Mouse (Mus musculus) heart, embryonic 15.5 days (tissue): ENCODE measurements around the gene Dlk2. TPM values are rescaled to one million over a fixed set of nuclear protein-coding genes. Genes with fewer than 3 reads are reported as not detected.

Experiments used
- ATAC-seq: fragments of 200-750 bp; cut with Nextera tagmentation; replicated peaks from 2 replicates; pipeline ENCODE4 v1.8.0; 2017; ENCODE audit warnings: low read depth, moderate TSS enrichment; ENCODE audit not compliant: insufficient number of reproducible peaks, insufficient read depth, low FRiP score
- H3K27ac ChIP-seq: fragments of 300-500 bp; sonication (generic); 2 replicates; pipeline ENCODE4 v1.5.1; 2015; ENCODE audit warnings: mild to moderate bottlenecking, inconsistent platforms
- H3K27me3 ChIP-seq: fragments of 300-500 bp; sonication (generic); 2 replicates; pipeline ENCODE4 v1.6.1; 2015; ENCODE audit warnings: inconsistent platforms
- H3K36me3 ChIP-seq: fragments of 300-500 bp; sonication (generic); 2 replicates; pipeline ENCODE4 v1.6.1; 2015; ENCODE audit warnings: mild to moderate bottlenecking, inconsistent platforms
- H3K4me1 ChIP-seq: fragments of 300-500 bp; sonication (generic); replicated peaks from 2 replicates; pipeline ENCODE4 v1.6.1; 2015; ENCODE audit warnings: inconsistent platforms
- H3K4me2 ChIP-seq: fragments of 300-500 bp; sonication (generic); 2 replicates; pipeline ENCODE4 v1.6.1; 2015; ENCODE audit warnings: inconsistent platforms, mild to moderate bottlenecking, moderate library complexity
- H3K4me3 ChIP-seq: fragments of 300-500 bp; sonication (generic); 2 replicates; pipeline ENCODE4 v1.5.1; 2015; ENCODE audit warnings: mild to moderate bottlenecking, inconsistent platforms
- H3K9ac ChIP-seq: fragments of 300-500 bp; sonication (generic); 2 replicates; pipeline ENCODE4 v1.6.1; 2015; ENCODE audit warnings: mild to moderate bottlenecking, inconsistent platforms
- H3K9me3 ChIP-seq: fragments of 300-500 bp; sonication (generic); replicated peaks from 2 replicates; pipeline ENCODE4 v1.6.1; 2016; ENCODE audit warnings: inconsistent platforms
- WGBS: fragments of 180-500 bp; shearing (Covaris S2); methylation state at CpG from one replicate; pipeline ENCODE4 v1.1.7; 2015; ENCODE audit warnings: mixed read lengths; 5-methylcytosine and 5-hydroxymethylcytosine counted together
- polyA plus RNA-seq: library from polyadenylated mRNA; unstranded; fragments of >200 nt; fragmentation: Nextera tagmentation; extraction: Ambion mirVana; gene quantifications from 2 replicates; pipeline ENCODE4 v1.2.1, GENCODE M21; 2015

The Dlk2 gene
- polyA plus RNA-seq, 1 experiment from 2014 or later = 0.49 TPM

DNA sequence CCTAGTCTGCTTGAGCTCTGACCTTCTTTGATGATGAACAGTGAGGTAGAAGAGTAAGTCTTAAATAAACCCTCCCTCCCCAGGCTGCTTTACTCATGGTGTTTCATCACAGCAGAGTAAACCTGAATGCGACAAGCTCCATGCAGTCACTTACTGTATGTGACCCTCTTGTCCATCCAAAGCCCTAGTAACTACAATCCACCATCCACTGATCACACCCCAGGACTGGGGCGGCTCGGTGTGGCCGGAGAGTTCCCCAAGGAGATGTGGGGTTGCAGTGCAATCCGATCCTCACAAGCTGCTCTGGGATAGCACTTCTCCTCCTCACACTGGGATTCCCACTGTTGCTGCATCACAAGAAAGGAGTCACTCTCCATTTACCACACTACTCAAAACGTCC, 22.8 kb upstream of the Dlk2 start:
- Histone ChIP-seq H3K4me2 (no peak overlapping the region), H3K4me3 (no peak overlapping the region), H3K9me3 (no peaks in the 10 kb centered on the region), H3K27me3 (no peaks in the 10 kb centered on the region), H3K27ac (peak overlapping the region; percentile 73), H3K4me1 (peaks cover 46% of the 10 kb centered on the region), H3K36me3 (peaks cover 29% of the 10 kb centered on the region), H3K9ac (0 out of 2 replicates have a peak overlapping the region, but pooled peaks have one; percentile 15)
- WGBS = 70% methylated on average over 6 of the region's 6 CpGs
- no peak for ATAC-seq

GRCm38 (mm10) chr17:46275034-46275433, 22.2 kb upstream of the Dlk2 start:
- Histone ChIP-seq H3K4me1 (peaks cover 41% of the 10 kb centered on the region), H3K4me2 (no peak overlapping the region), H3K9me3 (no peaks in the 10 kb centered on the region), H3K9ac (no peak overlapping the region), H3K27me3 (no peaks in the 10 kb centered on the region), H3K36me3 (peaks cover 34% of the 10 kb centered on the region), H3K4me3 (no peak overlapping the region), H3K27ac (no peak overlapping the region)
- WGBS = 85% methylated on average over 6 of the region's 6 CpGs
- no peak for ATAC-seq

- H3K27ac ChIP-seq = no peak overlapping the region
- 59% methylated on average over 10 of the region's 10 CpGs for WGBS
- H3K4me2 ChIP-seq = no peak overlapping the region
- no peaks in the 10 kb centered on the region for H3K9me3 ChIP-seq
- ATAC-seq = no peak
- no peak overlapping the region for H3K9ac ChIP-seq
- no peak overlapping the region for H3K4me3 ChIP-seq
- H3K36me3 ChIP-seq = peaks cover 36% of the 10 kb centered on the region
- no peaks in the 10 kb centered on the region for H3K27me3 ChIP-seq
- H3K4me1 ChIP-seq = peaks cover 39% of the 10 kb centered on the region
Observed at GRCm38 (mm10) chr17:46275506-46275905, 21.7 kb upstream of the Dlk2 start.

DNA sequence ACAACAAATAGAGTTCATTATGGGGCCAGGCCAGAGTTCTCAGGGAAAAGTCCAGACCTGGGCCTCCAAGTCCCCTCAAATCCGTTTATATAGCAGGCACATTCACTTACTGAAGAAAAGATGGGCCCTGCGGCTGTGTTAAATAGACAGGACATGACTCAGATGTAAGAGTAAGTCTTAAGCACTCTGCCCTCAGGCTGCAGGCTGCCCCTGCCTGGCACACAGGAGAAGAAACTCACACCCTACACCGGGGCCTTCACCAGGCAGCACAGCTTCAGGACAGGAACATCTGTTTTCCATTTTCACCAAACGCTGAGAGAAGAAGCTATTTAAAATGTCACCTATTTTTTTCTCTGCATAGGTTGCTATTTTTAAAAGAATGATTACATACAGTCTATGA, 19.6 kb upstream of the Dlk2 start:
- H3K27me3 ChIP-seq = no peaks in the 10 kb centered on the region
- H3K4me3 ChIP-seq = no peak overlapping the region
- H3K4me1 ChIP-seq = peaks cover 51% of the 10 kb centered on the region
- H3K9me3 ChIP-seq = no peaks in the 10 kb centered on the region
- H3K36me3 ChIP-seq = peaks cover 24% of the 10 kb centered on the region
- H3K4me2 ChIP-seq = no peak overlapping the region
- H3K27ac ChIP-seq = peak overlapping the region; percentile 48
- WGBS = 59% methylated on average over 4 of the region's 4 CpGs
- peak overlapping the region; percentile 19; the same call in 1 of the 2 replicates for H3K9ac ChIP-seq
- no peak for ATAC-seq

GRCm38 (mm10) chr17:46278011-46278765, 19.0 kb upstream of the Dlk2 start:
- no peaks in the 10 kb centered on the region for H3K9me3 ChIP-seq
- H3K27me3 ChIP-seq = no peaks in the 10 kb centered on the region
- 78% methylated on average over 12 of the region's 12 CpGs for WGBS
- no peak overlapping the region for H3K4me2 ChIP-seq
- ATAC-seq = no peak
- no peak overlapping the region for H3K4me3 ChIP-seq
- peaks cover 47% of the 10 kb centered on the region for H3K4me1 ChIP-seq
- peak overlapping the region; percentile 48 for H3K27ac ChIP-seq
- no peak overlapping the region for H3K9ac ChIP-seq
- peaks cover 24% of the 10 kb centered on the region for H3K36me3 ChIP-seq

DNA sequence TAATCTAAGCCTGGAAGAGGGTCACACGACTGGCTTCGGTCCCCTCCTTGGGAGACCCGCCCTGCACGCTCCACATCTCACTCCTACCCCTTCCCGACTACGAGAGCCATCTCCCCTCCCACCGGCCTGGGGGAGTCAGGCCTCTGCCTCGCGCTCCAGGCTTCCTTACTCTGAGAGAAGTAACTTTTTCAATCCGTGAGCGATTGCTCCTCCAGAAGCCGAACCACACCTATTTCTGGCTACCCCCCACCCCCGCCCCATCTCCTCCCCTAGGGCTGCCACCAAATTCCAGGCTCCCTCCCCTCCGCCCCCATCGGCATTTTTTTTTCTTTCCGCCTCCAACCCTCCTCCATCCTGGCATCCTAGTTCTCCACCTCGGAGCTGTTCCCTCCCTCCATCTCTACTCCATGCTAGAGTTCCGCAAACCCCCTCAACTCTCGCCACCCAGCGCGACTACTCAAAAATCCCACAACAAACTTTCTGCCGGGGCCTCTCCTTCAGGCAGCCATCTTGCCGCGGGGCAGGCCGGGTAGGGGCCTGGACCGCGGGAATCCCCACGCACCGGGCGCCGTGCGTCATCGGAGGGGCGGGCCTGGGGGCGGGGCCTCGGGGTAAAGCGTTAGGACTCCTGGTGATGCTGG, 14.6 kb upstream of the Dlk2 start, which contains the start of gene Tjap1:
Gene Tjap1, minus strand, starts transcription at position 544 of the 641 bp plus-strand sequence.
- peak; percentile 95 for ATAC-seq
- WGBS = under 1% methylated on average over 37 of the region's 37 CpGs
- Histone ChIP-seq H3K4me2 (peak within 1 kb of the TSS; percentile 86), H3K36me3 (peaks cover 21% of the 10 kb centered on the region), H3K27ac (peak within 1 kb of the TSS; percentile 90), H3K9me3 (no peaks in the 10 kb centered on the region), H3K9ac (peak within 1 kb of the TSS; percentile 68), H3K4me1 (peaks cover 29% of the 10 kb centered on the region), H3K4me3 (peak within 1 kb of the TSS; percentile 70), H3K27me3 (no peaks in the 10 kb centered on the region)

- no peak for ATAC-seq
- peak overlapping the region; percentile 70 for H3K4me3 ChIP-seq
- peak overlapping the region; percentile 68; the same call in 1 of the 2 replicates for H3K9ac ChIP-seq
- peaks cover 21% of the 10 kb centered on the region for H3K36me3 ChIP-seq
- H3K27me3 ChIP-seq = no peaks in the 10 kb centered on the region
- H3K27ac ChIP-seq = peak overlapping the region; percentile 90; the same call in 1 of the 2 replicates
- no peaks in the 10 kb centered on the region for H3K9me3 ChIP-seq
- H3K4me1 ChIP-seq = peaks cover 28% of the 10 kb centered on the region
- H3K4me2 ChIP-seq = peak overlapping the region; percentile 86
- 32% methylated on average over 9 of the region's 9 CpGs for WGBS
Observed at GRCm38 (mm10) chr17:46283140-46283539, 14.1 kb upstream of the Dlk2 start.

DNA sequence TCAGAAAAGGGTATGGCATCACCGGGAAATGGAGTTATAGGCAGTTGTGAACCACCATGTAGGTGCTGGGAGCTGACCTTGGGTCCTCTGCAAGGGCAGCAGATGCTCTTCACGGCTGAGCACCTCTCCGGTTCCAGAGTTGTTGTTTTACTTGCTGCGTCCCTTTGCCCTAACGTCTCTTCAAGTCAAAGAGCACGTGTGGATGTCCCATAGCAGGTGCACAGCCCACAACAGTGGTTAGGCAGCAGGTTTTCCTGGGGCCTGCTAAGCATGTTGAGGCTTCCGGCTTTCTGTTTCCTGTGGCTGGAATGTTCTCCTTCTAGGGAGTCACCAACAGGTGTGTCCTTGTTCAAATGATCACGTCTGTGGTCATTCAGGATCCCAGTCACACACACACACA, 13.3 kb upstream of the Dlk2 start:
- ATAC-seq = no peak

DNA sequence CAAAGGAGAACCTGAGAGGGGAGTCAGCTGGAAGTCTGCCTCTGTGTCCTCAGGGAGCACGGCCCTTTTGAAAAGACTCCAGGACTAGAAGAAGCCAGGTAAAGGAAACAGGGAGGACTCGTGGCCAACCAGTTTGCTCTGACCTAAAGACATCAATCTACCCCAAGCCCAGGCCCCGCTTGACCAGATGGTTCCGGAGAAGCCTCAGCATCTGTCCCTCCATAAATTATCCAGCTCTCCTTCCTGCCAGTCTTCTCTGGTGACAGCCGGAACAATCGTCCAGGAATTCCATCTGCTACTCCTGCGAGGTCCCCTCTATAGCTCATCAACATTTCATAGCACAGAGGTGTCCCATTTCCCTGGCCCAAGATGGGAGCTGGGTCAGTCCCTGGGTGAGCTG, 12.6 kb upstream of the Dlk2 start:
- no peak overlapping the region for H3K9ac ChIP-seq
- H3K27ac ChIP-seq = no peak overlapping the region
- no peak for ATAC-seq
- no peaks in the 10 kb centered on the region for H3K9me3 ChIP-seq
- H3K4me2 ChIP-seq = no peak overlapping the region
- H3K4me1 ChIP-seq = peaks cover 28% of the 10 kb centered on the region
- no peak overlapping the region for H3K4me3 ChIP-seq
- 51% methylated on average over 7 of the region's 7 CpGs for WGBS
- H3K27me3 ChIP-seq = no peaks in the 10 kb centered on the region
- peaks cover 6% of the 10 kb centered on the region for H3K36me3 ChIP-seq

More for the DNA sequence above, 13.3 kb upstream of the Dlk2 start:
- H3K27ac ChIP-seq = no peak overlapping the region
- no peak overlapping the region for H3K4me2 ChIP-seq
- no peaks in the 10 kb centered on the region for H3K27me3 ChIP-seq
- no peak overlapping the region for H3K9ac ChIP-seq
- 79% methylated on average over 8 of the region's 8 CpGs for WGBS
- H3K9me3 ChIP-seq = no peaks in the 10 kb centered on the region
- H3K4me1 ChIP-seq = peaks cover 28% of the 10 kb centered on the region
- no peak overlapping the region for H3K4me3 ChIP-seq
- H3K36me3 ChIP-seq = peaks cover 13% of the 10 kb centered on the region

DNA sequence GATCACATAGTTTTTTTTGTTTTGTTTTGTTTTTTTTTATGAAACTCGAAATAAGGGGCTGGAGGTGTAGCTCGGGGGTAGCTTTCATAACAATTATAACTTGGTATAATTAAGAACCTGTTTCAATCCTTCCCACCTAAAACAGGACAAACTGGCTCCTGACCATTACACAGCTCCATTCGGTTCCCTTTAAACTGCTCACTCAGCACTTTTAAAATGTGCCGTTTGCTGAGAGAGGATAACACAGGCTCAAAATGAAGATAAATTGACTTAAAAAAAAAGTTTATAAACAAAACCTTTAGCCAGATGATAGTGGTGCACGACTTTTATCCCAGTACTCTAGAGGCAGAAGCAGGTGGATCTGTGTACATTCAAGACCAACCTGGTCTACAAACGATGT, 11.8 kb upstream of the Dlk2 start:
- no peaks in the 10 kb centered on the region for H3K9me3 ChIP-seq
- H3K36me3 ChIP-seq = no peaks in the 10 kb centered on the region
- no peak for ATAC-seq
- H3K4me2 ChIP-seq = no peak overlapping the region
- H3K27me3 ChIP-seq = no peaks in the 10 kb centered on the region
- 51% methylated on average over 6 of the region's 6 CpGs for WGBS
- peaks cover 28% of the 10 kb centered on the region for H3K4me1 ChIP-seq
- H3K27ac ChIP-seq = no peak overlapping the region
- no peak overlapping the region for H3K4me3 ChIP-seq
- no peak overlapping the region for H3K9ac ChIP-seq

DNA sequence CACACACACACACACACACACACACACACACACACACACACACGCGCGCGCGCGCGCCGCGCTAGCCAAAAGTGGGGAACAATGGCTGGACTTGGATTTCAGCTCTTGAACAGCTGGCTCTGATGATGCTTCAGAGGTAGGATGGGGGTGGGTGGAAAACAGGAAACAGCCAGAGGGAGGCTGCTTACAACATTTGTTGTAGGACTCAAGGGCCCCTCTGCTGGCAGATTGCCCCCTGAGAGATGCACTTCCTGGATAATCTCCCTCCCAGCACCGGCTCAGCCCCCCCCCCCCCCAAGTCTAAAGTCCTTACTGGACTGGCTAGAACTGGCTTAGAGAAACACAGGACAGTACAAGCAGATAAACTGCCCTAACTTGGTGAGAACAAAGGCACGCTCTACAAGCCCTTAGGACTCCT, 9.5 kb upstream of the Dlk2 start:
- H3K9ac ChIP-seq = no peak overlapping the region
- no peak overlapping the region for H3K4me2 ChIP-seq
- H3K27ac ChIP-seq = peak overlapping the region; percentile 11; the same call in 1 of the 2 replicates
- no peaks in the 10 kb centered on the region for H3K27me3 ChIP-seq
- peaks cover 11% of the 10 kb centered on the region for H3K4me1 ChIP-seq
- H3K36me3 ChIP-seq = no peaks in the 10 kb centered on the region
- peak; percentile 70 for ATAC-seq
- WGBS = 49% methylated on average over 11 of the region's 11 CpGs
- no peaks in the 10 kb centered on the region for H3K9me3 ChIP-seq
- no peak overlapping the region for H3K4me3 ChIP-seq
